Mouse (Mus musculus) forebrain, embryonic 11.5 days (tissue): ENCODE data around the gene Zfp691. TPM values are rescaled to one million over a fixed set of nuclear protein-coding genes. Genes with fewer than 3 reads are reported as not detected.

ENCODE experiments used
- ATAC-seq: fragments of 200-750 bp; cut with Nextera tagmentation; replicated peaks from 2 replicates; pipeline ENCODE4 v1.8.0; 2017; ENCODE audit warnings: moderate TSS enrichment; ENCODE audit not compliant: low FRiP score
- DNase-seq: peaks from one replicate; pipeline ENCODE4 v3.0.0-alpha.2; 2017; ENCODE audit warnings: low spot score
- H3K27ac ChIP-seq: fragments of 300-500 bp; sonication (generic); 2 replicates; pipeline ENCODE4 v1.5.1; 2014; ENCODE audit warnings: low read depth, low read length
- H3K27me3 ChIP-seq: fragments of 300-500 bp; sonication (generic); 2 replicates; pipeline ENCODE4 v1.6.1; 2014; ENCODE audit warnings: mild to moderate bottlenecking, low read length, mixed read lengths; ENCODE audit not compliant: control insufficient read depth, insufficient read depth
- H3K36me3 ChIP-seq: fragments of 300-500 bp; sonication (generic); 2 replicates; pipeline ENCODE4 v1.6.1; 2014; ENCODE audit warnings: mild to moderate bottlenecking, low read length, moderate library complexity, mixed read lengths; ENCODE audit not compliant: control insufficient read depth, insufficient read depth
- H3K4me1 ChIP-seq: fragments of 300-500 bp; sonication (generic); replicated peaks from 2 replicates; pipeline ENCODE4 v1.6.1; 2014; ENCODE audit warnings: low read length, mixed read lengths; ENCODE audit not compliant: control insufficient read depth, insufficient read depth
- H3K4me2 ChIP-seq: fragments of 300-500 bp; sonication (generic); 2 replicates; pipeline ENCODE4 v1.6.1; 2014; ENCODE audit warnings: low read depth, mild to moderate bottlenecking, low read length, moderate library complexity, mixed read lengths; ENCODE audit not compliant: severe bottlenecking
- H3K4me3 ChIP-seq: fragments of 300-500 bp; sonication (generic); 2 replicates; pipeline ENCODE4 v1.5.1; 2014; ENCODE audit warnings: low read depth, low read length
- H3K9ac ChIP-seq: fragments of 300-500 bp; sonication (generic); 2 replicates; pipeline ENCODE4 v1.6.1; 2014; ENCODE audit warnings: low read length
- H3K9me3 ChIP-seq: fragments of 300-500 bp; sonication (generic); 2 replicates; pipeline ENCODE4 v1.6.1; 2016; ENCODE audit warnings: low read length, mixed read lengths; ENCODE audit not compliant: control insufficient read depth
- WGBS: fragments of 180-500 bp; shearing (Covaris S2); extraction: QIAGEN DNeasy Blood & Tissue Kit; methylation state at CpG from one replicate; pipeline ENCODE4 v1.1.7; 2014; 5-methylcytosine and 5-hydroxymethylcytosine counted together
- polyA plus RNA-seq: library from polyadenylated mRNA; unstranded; fragments of >200 nt; fragmentation: Nextera tagmentation; extraction: Ambion mirVana; gene quantifications from 2 replicates; pipeline ENCODE4 v1.2.1, GENCODE M21; 2014

Gene Zfp691
- polyA plus RNA-seq, 1 experiment from 2014 or later: 10.5 TPM

GRCm38 (mm10) chr4:119157891-119158290, 16.1 kb downstream of the Zfp691 start:
- H3K4me3 ChIP-seq: no peak overlapping the region
- H3K4me2 ChIP-seq: no peak overlapping the region
- no peaks in the 10 kb centered on the region for H3K9me3 ChIP-seq
- H3K27ac ChIP-seq: no peak overlapping the region
- WGBS: 84% methylated on average over 5 of the region's 5 CpGs
- H3K36me3 ChIP-seq: no peaks in the 10 kb centered on the region
- ATAC-seq (no peak), DNase-seq (peak; percentile 33)
- no peaks in the 10 kb centered on the region for H3K4me1 ChIP-seq
- H3K9ac ChIP-seq: no peak overlapping the region
- no peaks in the 10 kb centered on the region for H3K27me3 ChIP-seq

- Histone ChIP-seq H3K4me2 (no peak overlapping the region), H3K9me3 (no peaks in the 10 kb centered on the region), H3K4me1 (no peaks in the 10 kb centered on the region), H3K27ac (no peak overlapping the region), H3K36me3 (no peaks in the 10 kb centered on the region), H3K27me3 (no peaks in the 10 kb centered on the region), H3K4me3 (no peak overlapping the region), H3K9ac (no peak overlapping the region)
- peak; percentile 76 for DNase-seq
- WGBS: 35% methylated on average over 2 of the region's 2 CpGs
- no peak for ATAC-seq
Measured at GRCm38 (mm10) chr4:119157186-119157585, 16.8 kb downstream of the Zfp691 start.

DNA sequence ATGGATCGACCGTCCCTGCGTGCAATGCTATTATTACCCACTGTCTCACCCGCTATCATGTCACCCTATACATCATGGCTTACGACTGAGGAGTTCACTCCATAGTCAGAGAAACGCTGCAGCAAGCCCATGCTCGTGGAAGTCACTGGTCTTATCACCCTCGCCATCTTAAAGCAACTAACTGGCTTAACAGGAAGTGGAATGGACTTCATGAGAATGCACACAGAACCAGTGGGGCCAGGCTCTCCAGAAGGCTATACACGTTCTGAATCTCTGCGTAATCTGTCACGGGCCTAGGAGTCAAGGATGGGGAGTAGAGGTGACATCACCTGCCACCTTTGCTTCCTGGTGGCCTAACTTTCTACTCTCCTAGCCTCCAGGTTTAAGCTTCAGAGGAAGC, 25.3 kb downstream of the Zfp691 start:
- Histone ChIP-seq H3K4me2 (no peak overlapping the region), H3K4me1 (peaks cover 3% of the 10 kb centered on the region; the same call in 1 of the 2 replicates), H3K27me3 (no peaks in the 10 kb centered on the region), H3K36me3 (no peaks in the 10 kb centered on the region), H3K9me3 (no peaks in the 10 kb centered on the region), H3K4me3 (no peak overlapping the region), H3K27ac (no peak overlapping the region), H3K9ac (no peak overlapping the region)
- DNase-seq (no peak), ATAC-seq (no peak)
- 89% methylated on average over 11 of the region's 11 CpGs for WGBS

DNA sequence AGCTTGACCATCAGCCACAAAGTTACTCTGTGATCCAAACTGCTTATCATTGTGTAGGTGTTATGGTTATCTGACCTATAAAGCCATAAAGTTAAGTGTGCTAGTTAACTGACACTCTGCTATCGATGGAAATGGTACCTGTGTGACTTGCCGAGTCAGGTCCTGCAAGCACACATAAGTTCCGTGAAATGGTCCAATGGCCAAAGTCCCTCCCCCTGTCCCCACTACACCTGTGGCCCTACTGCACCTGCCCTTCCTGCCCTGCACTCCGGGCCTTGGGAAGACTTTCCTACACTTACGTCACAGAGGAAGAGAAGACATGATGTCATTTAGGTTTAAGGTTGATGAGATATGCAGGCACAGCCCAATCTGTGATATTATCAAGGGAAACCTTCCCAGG, 26.6 kb downstream of the Zfp691 start:
- WGBS: 89% methylated on average over 5 of the region's 5 CpGs
- Histone ChIP-seq H3K36me3 (no peaks in the 10 kb centered on the region), H3K4me2 (no peak overlapping the region), H3K9ac (no peak overlapping the region), H3K4me3 (no peak overlapping the region), H3K27me3 (no peaks in the 10 kb centered on the region), H3K4me1 (peaks cover 3% of the 10 kb centered on the region; the same call in 1 of the 2 replicates), H3K27ac (no peak overlapping the region), H3K9me3 (no peaks in the 10 kb centered on the region)
- no peak for ATAC-seq
- no peak for DNase-seq

GRCm38 (mm10) chr4:119146816-119147215, 27.2 kb downstream of the Zfp691 start:
- H3K27ac ChIP-seq: no peak overlapping the region
- H3K4me2 ChIP-seq: no peak overlapping the region
- no peaks in the 10 kb centered on the region for H3K36me3 ChIP-seq
- H3K4me3 ChIP-seq: no peak overlapping the region
- no peaks in the 10 kb centered on the region for H3K27me3 ChIP-seq
- peaks cover 3% of the 10 kb centered on the region; the same call in 1 of the 2 replicates for H3K4me1 ChIP-seq
- no peak overlapping the region for H3K9ac ChIP-seq
- ATAC-seq: no peak
- DNase-seq: no peak
- H3K9me3 ChIP-seq: no peaks in the 10 kb centered on the region
- 88% methylated on average over 7 of the region's 7 CpGs for WGBS

DNA sequence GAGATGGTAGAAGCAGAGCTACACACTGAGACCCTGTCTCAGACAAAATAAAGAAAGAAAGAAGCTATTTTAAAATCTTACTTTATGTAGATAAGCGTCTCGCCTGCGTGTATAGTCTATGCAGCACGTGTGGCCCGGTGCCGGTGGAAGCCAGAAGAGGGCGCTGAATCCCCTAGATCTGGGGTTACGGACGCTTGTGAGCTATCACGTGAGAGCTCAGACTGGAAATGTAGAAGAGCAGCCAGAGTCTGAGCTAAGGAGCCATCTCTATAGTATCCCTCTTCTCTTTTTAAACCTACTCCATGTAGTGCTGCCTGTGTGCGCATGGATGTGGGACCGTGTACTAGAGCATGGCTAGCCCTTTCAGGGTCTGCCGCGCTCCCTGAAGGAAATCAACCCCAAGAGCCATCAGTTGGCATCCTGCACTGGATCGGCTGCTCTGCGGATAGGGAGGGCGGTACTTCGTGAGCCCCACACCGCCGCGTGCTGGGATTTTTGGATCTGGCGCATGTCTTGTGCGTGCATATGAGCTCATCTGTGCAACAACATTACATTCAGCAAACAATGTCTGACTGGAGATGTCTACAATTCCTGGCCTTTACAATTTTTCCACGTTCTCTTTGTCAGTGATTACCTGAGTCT, 31.6 kb downstream of the Zfp691 start:
- DNase-seq: peak; percentile 84
- peak; percentile 60 for ATAC-seq
- Histone ChIP-seq H3K4me3 (peak overlapping the region; percentile 10; the same call in 1 of the 2 replicates), H3K4me1 (peaks cover 7% of the 10 kb centered on the region; the same call in 1 of the 2 replicates), H3K36me3 (no peaks in the 10 kb centered on the region), H3K4me2 (peak overlapping the region; percentile 35; the same call in 1 of the 2 replicates), H3K9ac (no peak overlapping the region), H3K9me3 (no peaks in the 10 kb centered on the region), H3K27me3 (no peaks in the 10 kb centered on the region), H3K27ac (no peak overlapping the region)
- 28% methylated on average over 24 of the region's 24 CpGs for WGBS

DNA sequence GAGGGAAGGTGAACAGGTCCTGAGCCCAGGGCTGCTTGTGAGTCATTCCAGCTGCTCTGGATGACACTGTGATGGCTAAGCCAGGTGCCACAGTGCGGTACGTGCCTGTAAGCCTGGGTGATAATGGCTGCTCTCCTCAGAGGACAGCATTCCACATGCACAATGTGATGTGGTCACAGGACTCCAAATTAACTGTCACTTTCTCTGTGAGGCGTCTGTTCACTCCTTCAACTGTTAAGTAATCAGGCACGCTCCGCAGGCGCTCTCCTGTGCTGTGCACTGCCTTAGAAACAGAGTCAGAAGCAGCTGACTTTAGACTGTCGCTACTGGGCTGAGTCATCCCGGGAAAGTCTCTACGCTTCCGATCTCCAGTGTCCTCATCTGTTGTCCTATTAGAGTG, 32.8 kb downstream of the Zfp691 start:
- 67% methylated on average over 10 of the region's 10 CpGs for WGBS
- ATAC-seq (no peak), DNase-seq (no peak)
- no peaks in the 10 kb centered on the region for H3K9me3 ChIP-seq
- H3K4me1 ChIP-seq: peaks cover 7% of the 10 kb centered on the region; the same call in 1 of the 2 replicates
- no peak overlapping the region for H3K4me3 ChIP-seq
- no peaks in the 10 kb centered on the region for H3K27me3 ChIP-seq
- no peak overlapping the region for H3K9ac ChIP-seq
- H3K36me3 ChIP-seq: peaks cover 3% of the 10 kb centered on the region; the same call in 1 of the 2 replicates
- no peak overlapping the region for H3K27ac ChIP-seq
- no peak overlapping the region for H3K4me2 ChIP-seq

DNA sequence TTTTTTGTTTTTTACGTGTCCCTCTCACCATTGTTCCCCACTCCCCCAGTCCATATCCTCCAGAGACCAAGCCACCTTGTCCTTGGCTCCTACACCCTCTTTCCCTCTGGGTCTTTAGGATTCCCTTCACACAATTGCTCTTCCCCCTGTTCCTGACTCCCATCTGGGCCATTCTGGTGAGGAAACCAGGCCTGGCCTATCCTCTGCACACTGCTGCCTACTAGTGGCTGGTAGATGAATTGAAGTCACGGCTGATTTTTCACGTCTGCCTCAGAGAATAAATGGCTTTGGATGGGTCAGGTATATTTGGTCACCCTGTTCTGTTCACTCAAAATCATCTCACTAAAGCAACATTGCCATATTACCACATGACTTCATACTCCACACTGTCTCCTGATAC, 33.9 kb downstream of the Zfp691 start:
- Histone ChIP-seq H3K36me3 (peaks cover 8% of the 10 kb centered on the region; the same call in 1 of the 2 replicates), H3K27me3 (no peaks in the 10 kb centered on the region), H3K9ac (no peak overlapping the region), H3K27ac (no peak overlapping the region), H3K4me2 (no peak overlapping the region), H3K4me3 (no peak overlapping the region), H3K9me3 (no peaks in the 10 kb centered on the region), H3K4me1 (peaks cover 7% of the 10 kb centered on the region; the same call in 1 of the 2 replicates)
- peak; percentile 68 for DNase-seq
- WGBS: 41% methylated on average over 3 of the region's 3 CpGs
- ATAC-seq: no peak

GRCm38 (mm10) chr4:119138776-119139175, 35.2 kb downstream of the Zfp691 start:
- Histone ChIP-seq H3K27me3 (no peaks in the 10 kb centered on the region), H3K27ac (no peak overlapping the region), H3K4me1 (peaks cover 7% of the 10 kb centered on the region; the same call in 1 of the 2 replicates), H3K9ac (no peak overlapping the region), H3K36me3 (peaks cover 18% of the 10 kb centered on the region; the same call in 1 of the 2 replicates), H3K4me2 (no peak overlapping the region), H3K4me3 (no peak overlapping the region), H3K9me3 (no peaks in the 10 kb centered on the region)
- no peak for ATAC-seq
- WGBS: 62% methylated on average over 8 of the region's 8 CpGs
- no peak for DNase-seq
